Mouse (Mus musculus): Measurements from ENCODE around the gene Mfsd13b.
"Not testable (repeated sequence)": the region's sequence is repeated elsewhere in the genome, so short reads cannot be mapped to it uniquely, and the experiment has no call there.

Gene Mfsd13b

GRCm38 (mm10) chr7:120982200-120982841 lies at the start of gene Mfsd13b, which contains the start of gene Cdr2:
TSS of gene Mfsd13b (plus strand) at chr7:120982509.
TSS of gene Cdr2 (minus strand) at chr7:120982312.
- in situ Hi-C loops (cut with MboI, MseI) = no loop called here

- in situ Hi-C loops (cut with MboI, MseI) = loop anchor here (5.0 kb wide), 1 partner anchor 184 kb away; no protein-coding TSS in a partner anchor
Observed at GRCm38 (mm10) chr7:120933110-120933509, 49.2 kb upstream of the Mfsd13b start.

GRCm38 (mm10) chr7:120933680-120934195 lies 48.6 kb upstream of the Mfsd13b start:
- in situ Hi-C loops (cut with MboI, MseI) = loop anchor here (5.0 kb wide), 1 partner anchor 184 kb away; no protein-coding TSS in a partner anchor

GRCm38 (mm10) chr7:120934716-120935115 lies 47.6 kb upstream of the Mfsd13b start:
- in situ Hi-C loops (cut with MboI, MseI) = loop anchor here (5.0 kb wide), 1 partner anchor 183 kb away; no protein-coding TSS in a partner anchor

- in situ Hi-C loops (cut with MboI, MseI) = no loop called here
Observed at GRCm38 (mm10) chr7:120936522-120936921, 45.8 kb upstream of the Mfsd13b start.

GRCm38 (mm10) chr7:120938206-120938605 lies 44.1 kb upstream of the Mfsd13b start:
- in situ Hi-C loops (cut with MboI, MseI) = no loop called here

GRCm38 (mm10) chr7:120940343-120940742 lies 42.0 kb upstream of the Mfsd13b start:
- in situ Hi-C loops (cut with MboI, MseI) = no loop called here

- in situ Hi-C loops (cut with MboI, MseI) = no loop called here
Observed at GRCm38 (mm10) chr7:120941214-120941613, 41.1 kb upstream of the Mfsd13b start.

GRCm38 (mm10) chr7:120942506-120942905 lies 39.8 kb upstream of the Mfsd13b start:
- in situ Hi-C loops (cut with MboI, MseI) = no loop called here

GRCm38 (mm10) chr7:120943936-120944509 lies 38.3 kb upstream of the Mfsd13b start:
- in situ Hi-C loops (cut with MboI, MseI) = no loop called here

GRCm38 (mm10) chr7:120953591-120953990 lies 28.7 kb upstream of the Mfsd13b start:
- in situ Hi-C loops (cut with MboI, MseI) = not testable (repeated sequence)

- in situ Hi-C loops (cut with MboI, MseI) = no loop called here
Observed at GRCm38 (mm10) chr7:120960116-120960515, 22.2 kb upstream of the Mfsd13b start.

GRCm38 (mm10) chr7:120960601-120961000 lies 21.7 kb upstream of the Mfsd13b start:
- in situ Hi-C loops (cut with MboI, MseI) = no loop called here

GRCm38 (mm10) chr7:120961893-120962292 lies 20.4 kb upstream of the Mfsd13b start:
- in situ Hi-C loops (cut with MboI, MseI) = no loop called here

GRCm38 (mm10) chr7:120963126-120963525 lies 19.2 kb upstream of the Mfsd13b start:
- in situ Hi-C loops (cut with MboI, MseI) = no loop called here

- in situ Hi-C loops (cut with MboI, MseI) = no loop called here
Observed at GRCm38 (mm10) chr7:120969221-120969620, 13.1 kb upstream of the Mfsd13b start.

GRCm38 (mm10) chr7:120970112-120970511 lies 12.2 kb upstream of the Mfsd13b start:
- in situ Hi-C loops (cut with MboI, MseI) = no loop called here

- in situ Hi-C loops (cut with MboI, MseI) = not testable (repeated sequence)
Observed at GRCm38 (mm10) chr7:120972471-120972870, 9.8 kb upstream of the Mfsd13b start.

- in situ Hi-C loops (cut with MboI, MseI) = no loop called here
Observed at GRCm38 (mm10) chr7:120974001-120974400, 8.3 kb upstream of the Mfsd13b start.

GRCm38 (mm10) chr7:120977063-120977462 lies 5.2 kb upstream of the Mfsd13b start:
- in situ Hi-C loops (cut with MboI, MseI) = no loop called here

GRCm38 (mm10) chr7:120980041-120980440 lies 2.3 kb upstream of the Mfsd13b start:
- in situ Hi-C loops (cut with MboI, MseI) = no loop called here

- in situ Hi-C loops (cut with MboI, MseI) = no loop called here
Observed at GRCm38 (mm10) chr7:120980931-120981924, 1.1 kb upstream of the Mfsd13b start.

Data from T-helper 1 cell (primary cell).